10 mouse cellular contexts compared by ENCODE assay signal in the genomic region with DNA sequence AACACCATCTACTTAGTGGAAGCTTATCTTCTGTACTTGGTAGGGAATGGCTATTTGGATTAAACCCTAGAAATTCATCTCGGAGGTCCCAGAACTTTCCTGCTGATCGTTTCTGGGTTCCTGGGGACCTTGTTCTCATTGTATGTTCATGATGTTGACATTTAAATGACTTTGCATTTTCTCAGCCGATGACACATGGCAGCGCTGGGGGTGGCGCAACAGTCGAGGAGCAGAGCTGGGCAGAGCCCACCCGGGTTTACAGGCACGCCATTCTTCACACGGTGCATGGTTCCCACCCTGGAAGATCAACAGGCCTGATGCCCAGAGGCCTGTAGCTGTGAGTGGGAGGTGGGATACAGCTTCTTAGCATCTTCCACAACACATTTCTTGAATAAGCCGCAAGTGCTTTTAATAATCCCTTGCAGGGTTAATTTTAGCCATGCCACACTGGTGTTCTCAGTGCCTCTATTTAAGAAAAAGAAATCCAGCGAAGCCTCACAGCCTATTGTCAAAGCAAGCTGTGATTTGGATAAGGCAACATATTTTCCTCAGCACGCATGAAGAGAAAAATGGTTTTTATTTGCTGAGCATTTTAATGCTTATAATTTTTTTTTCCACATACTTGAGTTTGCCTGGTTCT. TPM values are rescaled to one million over a fixed set of nuclear protein-coding genes. Genes with fewer than 3 reads are reported as not detected.
DNase-seq lines count a peak whose midpoint lies in the region; ATAC-seq and TF ChIP-seq lines count a peak whose summit lies in the region.
"Had no signal": no experiment of that assay in that cellular context is flagged by ENCODE, and none has a peak within 500 bp of the region (broad histone marks: within the 10 kb centered on the region; RNA-seq: fewer than 3 reads in every experiment).

No protein-coding gene starts in this region.

- no peaks in the 10 kb centered on the region for H3K27me3 ChIP-seq in heart, embryonic 14.5 days (ENCODE audit: control insufficient read depth, insufficient read depth, low read length)
- H3K27me3 ChIP-seq in lung, embryonic 14.5 days (ENCODE audit: insufficient read depth, low read length) = no peaks in the 10 kb centered on the region
- H3K27me3 ChIP-seq in forebrain, embryonic 15.5 days = no peaks in the 10 kb centered on the region
- H3K27me3 ChIP-seq in midbrain, embryonic 10.5 days (ENCODE audit: low read depth, poor library complexity, severe bottlenecking) = no peaks in the 10 kb centered on the region

- no peaks in the 10 kb centered on the region for H3K9me3 ChIP-seq in heart, embryonic 14.5 days (ENCODE audit: control insufficient read depth, low read length)
- no peaks in the 10 kb centered on the region for H3K9me3 ChIP-seq in lung, embryonic 14.5 days (ENCODE audit: low read depth, low read length)
- H3K9me3 ChIP-seq in forebrain, embryonic 15.5 days = no peaks in the 10 kb centered on the region
- H3K9me3 ChIP-seq in midbrain, embryonic 10.5 days (replicated peaks) = no peaks in the 10 kb centered on the region

- no peak overlapping the region for H3K4me2 ChIP-seq in heart, embryonic 14.5 days (ENCODE audit: low read length)
- H3K4me2 ChIP-seq in lung, embryonic 14.5 days = no peak overlapping the region
- no peak overlapping the region for H3K4me2 ChIP-seq in forebrain, embryonic 15.5 days (replicated peaks)

- WGBS in heart, embryonic 14.5 days = 72% methylated on average over 12 of the region's 12 CpGs
- WGBS in lung, embryonic 14.5 days = 66% methylated on average over 12 of the region's 12 CpGs
- 58% methylated on average over 12 of the region's 12 CpGs for WGBS in forebrain, embryonic 15.5 days
- WGBS in midbrain, embryonic 10.5 days = 91% methylated on average over 12 of the region's 12 CpGs

- H3K27ac ChIP-seq in heart, embryonic 14.5 days (replicated peaks in 1 of 2; ENCODE audit: control insufficient read depth in 1 of 2, insufficient read depth in 1 of 2, low read depth in 2 of 2, low read length in 2 of 2) = peak overlapping the region; percentile 56 to 59
- peak overlapping the region; percentile 70; the same call in 1 of the 2 replicates for H3K27ac ChIP-seq in lung, embryonic 14.5 days (ENCODE audit: low read depth)
- peak overlapping the region; percentile 28 for H3K27ac ChIP-seq in forebrain, embryonic 15.5 days (replicated peaks)
- no peak overlapping the region for H3K27ac ChIP-seq in midbrain, embryonic 10.5 days (replicated peaks)

- H3K36me3 ChIP-seq in heart, embryonic 14.5 days (ENCODE audit: control insufficient read depth, insufficient read depth, low read length) = peaks cover 22% of the 10 kb centered on the region
- peaks cover 32% of the 10 kb centered on the region for H3K36me3 ChIP-seq in lung, embryonic 14.5 days (ENCODE audit: insufficient read depth)
- H3K36me3 ChIP-seq in forebrain, embryonic 15.5 days = no peaks in the 10 kb centered on the region
- H3K36me3 ChIP-seq in midbrain, embryonic 10.5 days = peaks cover 27% of the 10 kb centered on the region

- H3K9ac ChIP-seq in heart, embryonic 14.5 days (ENCODE audit: low read length) = no peak overlapping the region
- H3K9ac ChIP-seq in lung, embryonic 14.5 days = no peak overlapping the region
- H3K9ac ChIP-seq in forebrain, embryonic 15.5 days (replicated peaks) = no peak overlapping the region

- DNase-seq in heart, adult 18-20 months = no peak
- DNase-seq in lung, embryonic 14.5 days = no peak
- DNase-seq in lung, postnatal 14 days = no peak
- no peak for DNase-seq in midbrain, embryonic 10.5 days (ENCODE audit: low spot score)
- no peak for DNase-seq in spleen, adult 12 weeks (ENCODE audit: low spot score)
- DNase-seq: gastrocnemius, postnatal 36 days; kidney, postnatal 14 days had no signal

- ATAC-seq in heart, embryonic 14.5 days (ENCODE audit: insufficient number of reproducible peaks, insufficient read depth, low FRiP score, low read depth) = no peak
- ATAC-seq in lung, embryonic 14.5 days (ENCODE audit: insufficient read depth) = no peak
- no peak for ATAC-seq in forebrain, embryonic 15.5 days (replicated peaks)
- peak; percentile 36; the same call in 1 of the 2 replicates for ATAC-seq in neutrophil, adult 5-6 weeks (ENCODE audit: extremely low read depth, insufficient number of reproducible peaks, low FRiP score, poor library complexity, severe bottlenecking)

- H3K4me3 ChIP-seq in heart, embryonic 14.5 days (ENCODE audit: control insufficient read depth in 1 of 2, insufficient read depth in 1 of 2, low read depth in 1 of 2, low read length in 2 of 2) = no peak overlapping the region
- H3K4me3 ChIP-seq in lung, embryonic 14.5 days (ENCODE audit: low read depth, low read length) = no peak overlapping the region
- no peak overlapping the region for H3K4me3 ChIP-seq in forebrain, embryonic 15.5 days
- H3K4me3 ChIP-seq in midbrain, embryonic 10.5 days = no peak overlapping the region

- peaks cover 28 to 48% of the 10 kb centered on the region in 2 experiments for H3K4me1 ChIP-seq in heart, embryonic 14.5 days (ENCODE audit: control insufficient read depth in 2 of 2, insufficient read depth in 2 of 2, low read length in 2 of 2)
- peaks cover 35% of the 10 kb centered on the region for H3K4me1 ChIP-seq in lung, embryonic 14.5 days (ENCODE audit: insufficient read depth)
- H3K4me1 ChIP-seq in forebrain, embryonic 15.5 days = peaks cover 48% of the 10 kb centered on the region
- peaks cover 19% of the 10 kb centered on the region for H3K4me1 ChIP-seq in midbrain, embryonic 10.5 days

- TF ChIP-seq CTCF in lung, embryonic 14.5 days (IDR thresholded peaks at IDR 0.05; ENCODE audit: low read depth) = no peak

RNA-seq across cellular contexts. Expression of a gene that starts 54.6 kb away (rescaled TPM):
- polyA plus RNA-seq in heart, embryonic 14.5 days (2014; fragmentation: Nextera tagmentation; extraction: Ambion mirVana) = 12.2 and 14.5 TPM in 2 replicates
- total RNA-seq in heart, adult 18-20 months (2021) = 10 to 100 TPM; 15.2 to 17.6 TPM
- 43.8 and 45.1 TPM in 2 replicates for polyA plus RNA-seq in lung, embryonic 14.5 days (2014; fragmentation: Nextera tagmentation; extraction: Ambion mirVana)
- 17.8 and 18.9 TPM in 2 replicates for polyA plus RNA-seq in forebrain, embryonic 15.5 days (2015; fragmentation: Nextera tagmentation; extraction: Ambion mirVana)
- 219 and 232 TPM in 2 replicates for total RNA-seq in neutrophil, adult 5-6 weeks (2017)
- 16.1 and 16.6 TPM in 2 replicates for polyA plus RNA-seq in midbrain, embryonic 10.5 days (2016; fragmentation: Nextera tagmentation; extraction: Ambion mirVana)
